Mouse (Mus musculus) intestine, postnatal 0 days (tissue): Measurements from ENCODE around the gene Papolb. TPM values are rescaled to one million over a fixed set of nuclear protein-coding genes. Genes with fewer than 3 reads are reported as not detected.

Experiments used
- ATAC-seq: fragments of 200-750 bp; cut with Nextera tagmentation; 2 replicates; pipeline ENCODE4 v1.8.0; 2017; ENCODE audit warnings: mild to moderate bottlenecking, moderate TSS enrichment, moderate library complexity
- H3K27ac ChIP-seq: fragments of 300-500 bp; sonication (generic); 2 replicates; pipeline ENCODE4 v1.5.1; 2014; ENCODE audit warnings: mild to moderate bottlenecking, low read depth, low read length, moderate library complexity
- H3K27me3 ChIP-seq: fragments of 300-500 bp; sonication (generic); replicated peaks from 2 replicates; pipeline ENCODE4 v1.6.1; 2014; ENCODE audit warnings: low read length, mixed read lengths; ENCODE audit not compliant: control insufficient read depth, insufficient read depth
- H3K36me3 ChIP-seq: fragments of 300-500 bp; sonication (generic); 2 replicates; pipeline ENCODE4 v1.6.1; 2014; ENCODE audit warnings: mild to moderate bottlenecking, moderate library complexity; ENCODE audit not compliant: control insufficient read depth, insufficient read depth
- H3K4me1 ChIP-seq: fragments of 300-500 bp; sonication (generic); replicated peaks from 2 replicates; pipeline ENCODE4 v1.6.1; 2014; ENCODE audit warnings: antibody characterized with exemption, low read length, mixed read lengths; ENCODE audit not compliant: control insufficient read depth, insufficient read depth
- H3K4me2 ChIP-seq: fragments of 300-500 bp; sonication (generic); replicated peaks from 2 replicates; pipeline ENCODE4 v1.6.1; 2014; ENCODE audit warnings: low read depth, mild to moderate bottlenecking, moderate library complexity
- H3K4me3 ChIP-seq: fragments of 300-500 bp; sonication (generic); 2 replicates; pipeline ENCODE4 v1.5.1; 2014; ENCODE audit warnings: low read depth, low read length
- H3K9ac ChIP-seq: fragments of 300-500 bp; sonication (generic); 2 replicates; pipeline ENCODE4 v1.6.1; 2014; ENCODE audit warnings: mild to moderate bottlenecking, low read depth, low read length
- H3K9me3 ChIP-seq: fragments of 300-500 bp; sonication (generic); 2 replicates; pipeline ENCODE4 v1.6.1; 2016; ENCODE audit warnings: mixed run types; ENCODE audit not compliant: control insufficient read depth
- CTCF ChIP-seq: sonication (generic); IDR thresholded peaks from 2 replicates; pipeline ENCODE4 v1.5.1; 2016; ENCODE audit warnings: low read depth, mild to moderate bottlenecking, control low read depth, antibody characterized with exemption, moderate library complexity
- WGBS: fragments of 180-500 bp; shearing (Covaris S2); extraction: QIAGEN DNeasy Blood & Tissue Kit; methylation state at CpG from one replicate; pipeline ENCODE4 v1.1.7; 2014; 5-methylcytosine and 5-hydroxymethylcytosine counted together
- polyA plus RNA-seq: library from polyadenylated mRNA; unstranded; fragments of >200 nt; fragmentation: Nextera tagmentation; extraction: Ambion mirVana; gene quantifications from 2 replicates; pipeline ENCODE4 v1.2.1, GENCODE M21; 2015

The Papolb gene
- polyA plus RNA-seq, 1 experiment from 2014 or later, result not detected

DNA sequence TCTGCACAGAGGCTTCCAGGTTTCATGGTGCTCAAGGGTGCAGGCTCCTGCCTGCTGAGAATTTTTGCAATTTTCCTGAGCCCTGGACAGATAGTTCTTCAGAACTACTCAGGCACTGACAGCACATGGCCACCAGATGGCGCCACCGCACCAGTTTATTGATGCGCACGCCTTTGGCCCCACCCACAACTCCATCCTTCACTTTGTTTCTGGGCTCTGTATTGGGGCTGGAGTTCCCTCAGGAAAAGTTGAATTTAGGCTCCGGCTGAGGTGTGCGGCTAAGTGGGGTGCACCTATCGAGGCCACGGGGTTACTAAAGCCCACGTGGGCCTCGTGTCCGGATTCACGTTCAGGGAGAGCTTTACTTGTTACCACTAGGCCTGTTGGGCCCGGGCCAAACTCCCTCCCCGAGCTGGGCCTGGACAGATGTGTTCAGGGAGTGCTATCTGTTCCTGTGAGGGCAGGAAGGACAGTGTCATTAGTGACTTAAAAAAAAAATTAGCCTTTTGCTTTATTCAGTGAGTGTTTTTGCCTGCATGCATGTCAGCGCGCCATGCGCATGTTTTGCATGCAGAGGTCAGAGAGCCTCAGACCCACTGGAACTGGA is 50.9 kb downstream of the Papolb start:
- TF ChIP-seq CTCF, result peak; percentile 95
- ATAC-seq, result peak; percentile 31
- no peak overlapping the region for H3K9ac ChIP-seq
- WGBS, result 31% methylated on average over 17 of the region's 17 CpGs
- H3K9me3 ChIP-seq, result no peaks in the 10 kb centered on the region
- peaks cover 17% of the 10 kb centered on the region; the same call in 1 of the 2 replicates for H3K36me3 ChIP-seq
- no peaks in the 10 kb centered on the region for H3K4me1 ChIP-seq
- H3K4me2 ChIP-seq, result peak overlapping the region; percentile 35
- H3K27me3 ChIP-seq, result no peaks in the 10 kb centered on the region
- no peak overlapping the region for H3K27ac ChIP-seq
- no peak overlapping the region for H3K4me3 ChIP-seq

DNA sequence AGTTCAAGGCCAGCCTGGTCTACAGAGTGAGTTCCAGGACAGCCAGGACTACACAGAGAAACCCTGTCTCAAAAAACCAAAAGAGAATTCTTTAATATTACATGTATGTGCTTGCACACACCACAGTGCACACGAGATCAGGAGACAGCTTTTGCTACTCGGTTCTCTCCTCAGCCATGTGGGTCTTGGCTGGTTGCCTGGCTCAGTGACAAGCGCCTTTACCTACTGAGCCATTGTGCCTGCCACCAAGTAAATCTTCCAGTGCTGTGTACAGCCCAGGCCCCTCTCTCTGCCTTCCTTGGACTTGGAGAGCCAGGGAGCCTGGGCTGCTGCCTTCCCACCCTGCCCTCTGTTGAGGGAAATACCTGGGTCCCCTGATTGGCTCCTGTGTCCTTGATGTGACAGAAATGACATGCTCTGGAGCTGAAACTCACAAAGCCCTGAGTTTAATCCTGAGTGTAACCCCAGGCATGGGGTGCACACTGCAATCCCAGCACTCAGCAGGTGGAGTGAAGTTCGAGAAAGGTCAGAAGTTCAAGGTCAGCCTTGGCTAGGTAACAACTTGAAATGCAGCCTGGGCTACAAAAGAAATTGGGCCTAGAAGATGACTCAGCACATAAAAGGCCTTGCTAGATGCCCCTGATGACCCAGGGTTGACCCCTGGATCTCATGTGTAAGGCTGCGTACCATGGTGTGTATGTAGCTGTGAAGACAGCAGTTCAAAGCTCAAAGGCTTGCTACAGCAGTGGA is 51.8 kb downstream of the Papolb start:
- TF ChIP-seq CTCF, result no peak
- Histone ChIP-seq H3K27me3 (no peaks in the 10 kb centered on the region), H3K9me3 (no peaks in the 10 kb centered on the region), H3K27ac (no peak overlapping the region), H3K4me2 (no peak overlapping the region), H3K4me1 (no peaks in the 10 kb centered on the region), H3K9ac (no peak overlapping the region), H3K4me3 (no peak overlapping the region), H3K36me3 (peaks cover 19% of the 10 kb centered on the region; the same call in 1 of the 2 replicates)
- WGBS, result 87% methylated on average over 5 of the region's 5 CpGs
- ATAC-seq, result no peak

DNA sequence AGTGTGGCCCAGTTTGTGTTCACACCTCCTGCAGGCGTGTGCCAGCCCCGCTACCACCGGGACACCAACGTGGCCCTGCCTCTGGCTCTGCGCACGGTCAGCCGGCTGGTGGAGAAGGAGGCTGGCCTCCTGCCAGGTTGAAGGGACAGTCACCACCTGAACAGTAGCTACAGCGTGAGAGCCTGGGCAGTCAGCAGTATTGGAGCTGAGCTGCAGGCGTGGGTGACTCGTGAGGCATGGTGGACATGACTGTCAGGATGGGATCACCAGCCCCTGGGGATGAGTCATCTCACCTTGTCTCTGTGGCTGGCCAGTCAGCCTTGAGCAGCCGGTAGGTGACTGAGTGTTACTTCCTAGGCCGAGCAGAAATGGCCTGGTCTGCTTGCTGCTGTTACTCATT is 52.5 kb downstream of the Papolb start:
- no peak for TF ChIP-seq CTCF
- WGBS, result 86% methylated on average over 12 of the region's 12 CpGs

More for the DNA sequence above, 52.5 kb downstream of the Papolb start:
- no peak for ATAC-seq
- Histone ChIP-seq H3K9ac (no peak overlapping the region), H3K4me2 (no peak overlapping the region), H3K27ac (no peak overlapping the region), H3K4me1 (no peaks in the 10 kb centered on the region), H3K4me3 (no peak overlapping the region), H3K9me3 (no peaks in the 10 kb centered on the region), H3K27me3 (no peaks in the 10 kb centered on the region), H3K36me3 (peaks cover 20% of the 10 kb centered on the region; the same call in 1 of the 2 replicates)

Other genes starting within 250 kb of the Papolb start
- gene Foxk1, start 128.6 kb downstream of the Papolb start, polyA plus RNA-seq, result 2.6 and 4.5 TPM in 2 replicates
- 9.0 and 9.8 TPM in 2 replicates for gene Ap5z1, start 66.1 kb downstream of the Papolb start, polyA plus RNA-seq
- gene Radil, start 21.0 kb upstream of the Papolb start, polyA plus RNA-seq, result 0.55 and 0.58 TPM in 2 replicates
- gene Mmd2, start 78.7 kb upstream of the Papolb start, polyA plus RNA-seq, result 0.52 and 0.63 TPM in 2 replicates
- gene Wipi2, start 97.6 kb upstream of the Papolb start, polyA plus RNA-seq, result 25.5 and 29.4 TPM in 2 replicates
- 2.9 and 3.5 TPM in 2 replicates for gene Slc29a4, start 162.4 kb upstream of the Papolb start, polyA plus RNA-seq